Comparison of ENCODE assay signal across 16 mouse cellular contexts in the genomic region with DNA sequence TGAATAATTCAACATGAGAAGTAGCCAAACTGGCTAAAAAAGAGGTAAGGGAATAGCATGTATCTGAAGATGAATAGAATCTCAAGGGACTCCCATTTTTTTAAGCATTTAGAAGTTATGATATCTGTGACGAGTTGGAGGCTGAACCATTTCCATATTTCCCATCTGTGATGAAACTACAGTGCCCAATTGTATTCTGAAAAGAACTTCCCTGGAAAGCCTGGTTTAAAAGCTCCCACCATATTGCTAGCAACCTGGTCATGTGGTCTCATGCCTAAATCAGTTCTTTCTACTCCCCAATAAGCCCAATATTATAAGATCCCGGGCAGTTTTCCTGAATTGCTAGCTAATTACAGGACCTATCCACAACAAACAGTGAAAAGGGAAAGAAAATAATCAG.
"Had no signal": no experiment of that assay in that cellular context is flagged by ENCODE, and none has a peak within 500 bp of the region (broad histone marks: within the 10 kb centered on the region; RNA-seq: fewer than 3 reads in every experiment).

No protein-coding gene starts in this region.

- H3K4me3 ChIP-seq: neural tube, embryonic 13.5 days; neural tube, embryonic 15.5 days; stomach, embryonic 15.5 days had no signal

- H3K9me3 ChIP-seq: neural tube, embryonic 13.5 days; neural tube, embryonic 15.5 days; stomach, embryonic 15.5 days had no signal

- H3K27me3 ChIP-seq: neural tube, embryonic 13.5 days; neural tube, embryonic 15.5 days; stomach, embryonic 15.5 days had no signal

- H3K9ac ChIP-seq: neural tube, embryonic 13.5 days; neural tube, embryonic 15.5 days; stomach, embryonic 15.5 days had no signal

- H3K4me2 ChIP-seq: neural tube, embryonic 13.5 days; neural tube, embryonic 15.5 days; stomach, embryonic 15.5 days had no signal

- DNase-seq: retina, postnatal 1 day; right cerebral cortex, adult 18-20 months; right cerebral cortex, postnatal 14 days; right cerebral cortex, postnatal 25 days; right cerebral cortex, postnatal 4 days; spleen, adult 18-20 months; thymus, adult 18-20 months; thymus, adult 2 months; thymus, postnatal 14 days; thymus, postnatal 25 days; thymus, postnatal 36 days; thymus, postnatal 4 days had no signal

- H3K27ac ChIP-seq: neural tube, embryonic 13.5 days; neural tube, embryonic 15.5 days; stomach, embryonic 15.5 days; stomach, postnatal 0 days had no signal

- H3K4me1 ChIP-seq: neural tube, embryonic 13.5 days; neural tube, embryonic 15.5 days; stomach, embryonic 15.5 days had no signal

- H3K36me3 ChIP-seq: neural tube, embryonic 13.5 days; neural tube, embryonic 15.5 days; stomach, embryonic 15.5 days had no signal
